Comparison of ENCODE assay signal across 15 mouse cellular contexts in the genomic region with DNA sequence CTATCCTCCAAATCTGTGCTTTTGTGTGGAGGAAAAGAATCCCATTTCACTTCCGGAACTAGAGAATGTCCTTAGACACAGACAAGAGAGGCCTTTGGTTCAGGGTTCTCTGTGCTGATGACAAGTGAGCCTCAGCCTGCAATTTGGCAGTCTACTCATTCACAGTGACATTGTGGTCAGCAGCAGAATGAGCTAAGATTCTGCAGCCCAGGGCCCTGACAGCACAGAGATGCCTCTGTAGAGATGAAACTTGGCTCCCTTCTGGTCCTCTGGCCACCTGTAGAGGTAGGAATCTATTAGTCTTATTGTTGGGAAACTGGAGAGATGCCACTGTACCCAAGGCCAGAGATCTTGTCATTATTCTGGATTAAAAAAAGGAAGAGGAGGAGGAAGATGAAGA.
"Had no signal": no experiment of that assay in that cellular context is flagged by ENCODE, and none has a peak within 500 bp of the region (broad histone marks: within the 10 kb centered on the region; RNA-seq: fewer than 3 reads in every experiment).

No protein-coding gene starts in this region.

- H3K9ac ChIP-seq: neural tube, embryonic 12.5 days; neural tube, embryonic 13.5 days; stomach, embryonic 15.5 days had no signal

- H3K36me3 ChIP-seq: neural tube, embryonic 12.5 days; neural tube, embryonic 13.5 days; stomach, embryonic 15.5 days had no signal

- H3K4me3 ChIP-seq: neural tube, embryonic 12.5 days; neural tube, embryonic 13.5 days; stomach, embryonic 15.5 days had no signal

- H3K4me2 ChIP-seq: neural tube, embryonic 12.5 days; neural tube, embryonic 13.5 days; stomach, embryonic 15.5 days had no signal

- H3K27me3 ChIP-seq: neural tube, embryonic 12.5 days; neural tube, embryonic 13.5 days; stomach, embryonic 15.5 days had no signal

- H3K9me3 ChIP-seq: neural tube, embryonic 12.5 days; neural tube, embryonic 13.5 days; stomach, embryonic 15.5 days had no signal

- DNase-seq: retina, postnatal 1 day; right cerebral cortex, adult 18-20 months; right cerebral cortex, postnatal 14 days; right cerebral cortex, postnatal 25 days; right cerebral cortex, postnatal 4 days; thymus, adult 18-20 months; thymus, adult 2 months; thymus, postnatal 14 days; thymus, postnatal 25 days; thymus, postnatal 36 days; thymus, postnatal 4 days had no signal

- H3K4me1 ChIP-seq: neural tube, embryonic 12.5 days; neural tube, embryonic 13.5 days; stomach, embryonic 15.5 days had no signal

- H3K27ac ChIP-seq: neural tube, embryonic 12.5 days; neural tube, embryonic 13.5 days; stomach, embryonic 15.5 days; stomach, postnatal 0 days had no signal
